Mouse (Mus musculus): ENCODE measurements around the gene Gm20388.

DNA sequence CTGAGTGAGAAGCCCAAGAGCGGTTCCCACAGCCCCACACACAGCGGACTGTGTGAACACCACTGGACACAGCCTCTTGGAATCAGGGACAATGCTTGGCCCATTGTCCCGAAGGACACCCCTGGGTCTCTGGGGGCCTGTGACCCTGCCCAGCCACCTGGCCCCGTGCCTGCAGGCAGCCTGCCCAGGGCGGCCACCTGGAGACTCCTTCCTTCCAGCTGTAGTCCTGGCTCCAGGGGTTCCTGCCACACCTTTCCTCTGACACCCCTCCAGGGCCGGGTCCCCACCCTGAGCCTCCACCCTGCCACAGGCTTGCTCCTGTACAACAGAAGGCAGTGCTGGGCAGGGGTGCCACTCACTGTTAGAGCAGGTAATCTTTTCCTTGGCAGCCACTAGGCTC is 277.9 kb downstream of the Gm20388 start:
- TF ChIP-seq POLR2A (IDR thresholded peaks at IDR 0.05; ENCODE audit: borderline replicate concordance, insufficient read depth, low read length) (no peak), CTCF (IDR thresholded peaks at IDR 0.05; ENCODE audit: borderline replicate concordance, insufficient read depth, low read depth, low read length) (no peak)
